Mouse (Mus musculus) retina, postnatal 1 day (tissue): ENCODE measurements around the gene Lnpep.

Experiments used
- DNase-seq: peaks from one replicate; pipeline ENCODE4 v3.0.0-alpha.2; 2012

Gene Lnpep

GRCm38 (mm10) chr17:17491622-17492001 is 133.2 kb downstream of the Lnpep start:
- no peak for DNase-seq

- DNase-seq, result peak; percentile 26
Observed at GRCm38 (mm10) chr17:17490820-17491621, 133.8 kb downstream of the Lnpep start.

GRCm38 (mm10) chr17:17485789-17486188 is 139.1 kb downstream of the Lnpep start:
- no peak for DNase-seq
